Mouse (Mus musculus): ENCODE results near the gene Umps.

The Umps gene

GRCm38 (mm10) chr16:33966538-33967282 is at the start of gene Umps:
Umps (minus strand) TSS chr16:33967038.
- in situ Hi-C loops (cut with MboI, MseI) = no loop called here

GRCm38 (mm10) chr16:34011991-34012845 is 45.4 kb upstream of the Umps start:
- in situ Hi-C loops (cut with MboI, MseI) = no loop called here

- in situ Hi-C loops (cut with MboI, MseI) = no loop called here
Observed at GRCm38 (mm10) chr16:34009567-34009966, 42.7 kb upstream of the Umps start.

- in situ Hi-C loops (cut with MboI, MseI) = no loop called here
Observed at GRCm38 (mm10) chr16:34005986-34006385, 39.1 kb upstream of the Umps start.

GRCm38 (mm10) chr16:34004128-34004578 is 37.3 kb upstream of the Umps start:
- in situ Hi-C loops (cut with MboI, MseI) = no loop called here

GRCm38 (mm10) chr16:34003566-34004127 is 36.8 kb upstream of the Umps start:
- in situ Hi-C loops (cut with MboI, MseI) = no loop called here

- in situ Hi-C loops (cut with MboI, MseI) = no loop called here
Observed at GRCm38 (mm10) chr16:34000715-34001114, 33.9 kb upstream of the Umps start.

GRCm38 (mm10) chr16:33999388-33999787 is 32.5 kb upstream of the Umps start:
- in situ Hi-C loops (cut with MboI, MseI) = loop anchor here (5.0 kb wide), 2 partner anchors 38 to 118 kb away; no protein-coding TSS in a partner anchor

- in situ Hi-C loops (cut with MboI, MseI) = loop anchor here (5.0 kb wide), 2 partner anchors 39 to 119 kb away; no protein-coding TSS in a partner anchor
Observed at GRCm38 (mm10) chr16:33998011-33998410, 31.2 kb upstream of the Umps start.

GRCm38 (mm10) chr16:33996030-33996429 is 29.2 kb upstream of the Umps start:
- in situ Hi-C loops (cut with MboI, MseI) = loop anchor here (5.0 kb wide), 2 partner anchors 41 to 121 kb away; no protein-coding TSS in a partner anchor

- in situ Hi-C loops (cut with MboI, MseI) = loop anchor here (5.0 kb wide), 2 partner anchors 42 to 122 kb away; no protein-coding TSS in a partner anchor
Observed at GRCm38 (mm10) chr16:33995496-33995895, 28.7 kb upstream of the Umps start.

- in situ Hi-C loops (cut with MboI, MseI) = no loop called here
Observed at GRCm38 (mm10) chr16:33994321-33994720, 27.5 kb upstream of the Umps start.

- in situ Hi-C loops (cut with MboI, MseI) = no loop called here
Observed at GRCm38 (mm10) chr16:33990712-33991111, 23.9 kb upstream of the Umps start.

- in situ Hi-C loops (cut with MboI, MseI) = no loop called here
Observed at GRCm38 (mm10) chr16:33989106-33989505, 22.3 kb upstream of the Umps start.

GRCm38 (mm10) chr16:33988358-33989012 is 21.6 kb upstream of the Umps start:
- in situ Hi-C loops (cut with MboI, MseI) = no loop called here

- in situ Hi-C loops (cut with MboI, MseI) = no loop called here
Observed at GRCm38 (mm10) chr16:33986993-33987392, 20.2 kb upstream of the Umps start.

GRCm38 (mm10) chr16:33985372-33985771 is 18.5 kb upstream of the Umps start:
- in situ Hi-C loops (cut with MboI, MseI) = no loop called here

- in situ Hi-C loops (cut with MboI, MseI) = no loop called here
Observed at GRCm38 (mm10) chr16:33983712-33984111, 16.9 kb upstream of the Umps start.

GRCm38 (mm10) chr16:33979855-33980254 is 13.0 kb upstream of the Umps start:
- in situ Hi-C loops (cut with MboI, MseI) = no loop called here

GRCm38 (mm10) chr16:33967283-33967640 is 424 bp upstream of the Umps start:
- in situ Hi-C loops (cut with MboI, MseI) = no loop called here

GRCm38 (mm10) chr16:33965878-33966537 is 830 bp downstream of the Umps start:
- in situ Hi-C loops (cut with MboI, MseI) = no loop called here
